Mouse (Mus musculus) myocyte (in vitro differentiated cells): ENCODE results near the gene Abcc10. TPM values are rescaled to one million over a fixed set of nuclear protein-coding genes. Genes with fewer than 3 reads are reported as not detected.
A peak's percentile ranks its signal among the peaks of the same experiment; 100 is the strongest.

ENCODE experiments used
- H3K27me3 ChIP-seq: one replicate; pipeline ENCODE4 v1.6.1; 2011; ENCODE audit not compliant: control insufficient read depth, insufficient read depth, insufficient read length
- H3K36me3 ChIP-seq: one replicate; pipeline ENCODE4 v1.6.1; 2011; ENCODE audit not compliant: control insufficient read depth, insufficient read depth
- H3K4me2 ChIP-seq: one replicate; pipeline ENCODE4 v1.6.1; 2011; ENCODE audit warnings: low read depth, control low read depth
- H3K4me3 ChIP-seq: one replicate; pipeline ENCODE4 v1.5.1; 2011; ENCODE audit warnings: mild to moderate bottlenecking, control low read depth, moderate library complexity
- H3K79me2 ChIP-seq: one replicate; pipeline ENCODE4 v1.6.1; 2011; ENCODE audit not compliant: control insufficient read depth, insufficient read depth
- H3ac ChIP-seq: one replicate; pipeline ENCODE4 v1.6.1; 2011; ENCODE audit not compliant: control insufficient read depth, insufficient read length
- CEBPB ChIP-seq: IDR thresholded peaks from 2 replicates; pipeline ENCODE4 v1.6.1; 2011; ENCODE audit warnings: mild to moderate bottlenecking, moderate library complexity; ENCODE audit not compliant: poor library complexity, insufficient read depth, severe bottlenecking
- E2F4 ChIP-seq: IDR thresholded peaks from one replicate; pipeline ENCODE4 v1.6.1; 2011; ENCODE audit warnings: mild to moderate bottlenecking, control low read depth, moderate library complexity; ENCODE audit not compliant: insufficient read depth
- MAX ChIP-seq: IDR thresholded peaks from one replicate; pipeline ENCODE4 v1.6.1; 2011; ENCODE audit warnings: low read depth, mild to moderate bottlenecking, control low read depth
- MYOD1 ChIP-seq, 3 experiments: IDR thresholded peaks; one replicate each; pipeline ENCODE4 v1.6.1; 2011; ENCODE audit warnings: control low read depth in 2 of 3, low read depth in 2 of 3, mild to moderate bottlenecking in 2 of 3, moderate library complexity in 1 of 3; ENCODE audit not compliant: insufficient read length in 2 of 3, control insufficient read depth in 1 of 3
- MYOG ChIP-seq, 3 experiments: IDR thresholded peaks; one replicate each; pipeline ENCODE4 v1.6.1; 2011; ENCODE audit warnings: control low read depth in 2 of 3, low read depth in 2 of 3, mild to moderate bottlenecking in 2 of 3; ENCODE audit not compliant: insufficient read length in 2 of 3, control insufficient read depth in 1 of 3, insufficient read depth in 1 of 3
- POLR2A ChIP-seq: IDR thresholded peaks from one replicate; pipeline ENCODE4 v1.6.1; 2011; ENCODE audit warnings: low read depth, mild to moderate bottlenecking, control low read depth, moderate library complexity; ENCODE audit not compliant: insufficient read length
- POLR2AphosphoS2 ChIP-seq: IDR thresholded peaks from one replicate; pipeline ENCODE4 v1.6.1; 2011; ENCODE audit warnings: low read depth, control low read depth; ENCODE audit not compliant: insufficient read length
- REST ChIP-seq: IDR thresholded peaks from one replicate; pipeline ENCODE4 v1.6.1; 2011; ENCODE audit warnings: mild to moderate bottlenecking, control low read depth, moderate library complexity; ENCODE audit not compliant: insufficient read depth, insufficient read length
- SRF ChIP-seq: IDR thresholded peaks from one replicate; pipeline ENCODE4 v1.6.1; 2011; ENCODE audit warnings: low read depth; ENCODE audit not compliant: control insufficient read depth, insufficient read length
- TCF12 ChIP-seq: IDR thresholded peaks from one replicate; pipeline ENCODE4 v1.6.1; 2011; ENCODE audit warnings: mild to moderate bottlenecking, control low read depth; ENCODE audit not compliant: poor library complexity, insufficient read depth, severe bottlenecking
- TCF3 ChIP-seq: IDR thresholded peaks from one replicate; pipeline ENCODE4 v1.6.1; 2011; ENCODE audit warnings: low read depth, control low read depth; ENCODE audit not compliant: insufficient read length
- USF1 ChIP-seq: IDR thresholded peaks from one replicate; pipeline ENCODE4 v1.6.1; 2011; ENCODE audit warnings: low read depth, mild to moderate bottlenecking, control low read depth, moderate library complexity
- polyA plus RNA-seq: library from polyadenylated mRNA; unstranded; fragments of >200 nt; fragmentation: generic; extraction: Trizol; gene quantifications from one replicate; pipeline ENCODE4 v1.2.1, GENCODE M21; 2012; ENCODE audit warnings: missing spikeins

Abcc10 gene
- polyA plus RNA-seq, 1 experiment, result 4.6 TPM

- peaks cover 6% of the 10 kb centered on the region for H3K27me3 ChIP-seq
- H3K4me2 ChIP-seq, result peak overlapping the region; percentile 85
- H3K79me2 ChIP-seq, result no peaks in the 10 kb centered on the region
- peak overlapping the region; percentile 83 for H3ac ChIP-seq
- TF ChIP-seq MYOD1 (IDR thresholded peaks at IDR 0.05; ENCODE audit: control insufficient read depth in 1 of 3, insufficient read length in 2 of 3, low read depth in 2 of 3), result no peak
- peak overlapping the region; percentile 66 for H3K4me3 ChIP-seq
- H3K36me3 ChIP-seq, result no peaks in the 10 kb centered on the region
Measured at GRCm38 (mm10) chr17:46328723-46329122, 571 bp upstream of the Abcc10 start.

- peak overlapping the region; percentile 85 for H3K4me2 ChIP-seq
- no peaks in the 10 kb centered on the region for H3K36me3 ChIP-seq
- peak in 1 of 3 experiments; percentile 30 for TF ChIP-seq MYOG (IDR thresholded peaks at IDR 0.05; ENCODE audit: control insufficient read depth in 1 of 3, insufficient read depth in 1 of 3, insufficient read length in 2 of 3, low read depth in 2 of 3)
- no peak for TF ChIP-seq REST
- TF ChIP-seq MYOD1 (IDR thresholded peaks at IDR 0.05; ENCODE audit: control insufficient read depth in 1 of 3, insufficient read length in 2 of 3, low read depth in 2 of 3), result peak in 1 of 3 experiments; percentile 11
- peaks cover 6% of the 10 kb centered on the region for H3K27me3 ChIP-seq
- H3ac ChIP-seq, result peak overlapping the region; percentile 83
- H3K79me2 ChIP-seq, result no peaks in the 10 kb centered on the region
- peak overlapping the region; percentile 66 for H3K4me3 ChIP-seq
Measured at GRCm38 (mm10) chr17:46327413-46327905, 693 bp downstream of the Abcc10 start.

GRCm38 (mm10) chr17:46322046-46322823 lies 5.9 kb downstream of the Abcc10 start:
- Histone ChIP-seq H3K4me2 (no peak overlapping the region), H3K4me3 (no peak overlapping the region), H3K79me2 (no peaks in the 10 kb centered on the region), H3ac (no peak overlapping the region), H3K27me3 (no peaks in the 10 kb centered on the region), H3K36me3 (no peaks in the 10 kb centered on the region)
- no peak for TF ChIP-seq MYOD1 (IDR thresholded peaks at IDR 0.05; ENCODE audit: control insufficient read depth in 1 of 3, insufficient read length in 2 of 3, low read depth in 2 of 3)
- TF ChIP-seq E2F4, result no peak
- no peak for TF ChIP-seq SRF
- TF ChIP-seq USF1, result no peak
- TF ChIP-seq POLR2A, result no peak
- no peak for TF ChIP-seq POLR2AphosphoS2
- no peak for TF ChIP-seq TCF12
- no peak for TF ChIP-seq MYOG (IDR thresholded peaks at IDR 0.05; ENCODE audit: control insufficient read depth in 1 of 3, insufficient read depth in 1 of 3, insufficient read length in 2 of 3, low read depth in 2 of 3)
- no peak for TF ChIP-seq TCF3
- TF ChIP-seq CEBPB, result no peak
- TF ChIP-seq REST, result no peak
- TF ChIP-seq MAX, result no peak

- H3K27me3 ChIP-seq, result no peaks in the 10 kb centered on the region
- H3K4me2 ChIP-seq, result no peak overlapping the region
- TF ChIP-seq MAX (no peak), POLR2A (no peak), TCF3 (no peak), MYOD1 (IDR thresholded peaks at IDR 0.05; ENCODE audit: control insufficient read depth in 1 of 3, insufficient read length in 2 of 3, low read depth in 2 of 3) (no peak), POLR2AphosphoS2 (no peak), USF1 (no peak), MYOG (IDR thresholded peaks at IDR 0.05; ENCODE audit: control insufficient read depth in 1 of 3, insufficient read depth in 1 of 3, insufficient read length in 2 of 3, low read depth in 2 of 3) (no peak), E2F4 (no peak)
Measured at GRCm38 (mm10) chr17:46320492-46320891, 7.7 kb downstream of the Abcc10 start.

GRCm38 (mm10) chr17:46315813-46316212 lies 12.3 kb downstream of the Abcc10 start:
- no peaks in the 10 kb centered on the region for H3K27me3 ChIP-seq

More at GRCm38 (mm10) chr17:46320492-46320891, 7.7 kb downstream of the Abcc10 start:
- Histone ChIP-seq H3K79me2 (no peaks in the 10 kb centered on the region), H3K4me3 (no peak overlapping the region), H3K36me3 (no peaks in the 10 kb centered on the region), H3ac (no peak overlapping the region)

More at GRCm38 (mm10) chr17:46315813-46316212, 12.3 kb downstream of the Abcc10 start:
- H3ac ChIP-seq, result no peak overlapping the region
- no peaks in the 10 kb centered on the region for H3K79me2 ChIP-seq
- TF ChIP-seq TCF3 (no peak), E2F4 (no peak), MYOD1 (IDR thresholded peaks at IDR 0.05; ENCODE audit: control insufficient read depth in 1 of 3, insufficient read length in 2 of 3, low read depth in 2 of 3) (peak in 1 of 3 experiments; percentile 10), TCF12 (no peak), CEBPB (no peak), MYOG (IDR thresholded peaks at IDR 0.05; ENCODE audit: control insufficient read depth in 1 of 3, insufficient read depth in 1 of 3, insufficient read length in 2 of 3, low read depth in 2 of 3) (no peak), REST (no peak), POLR2A (no peak)
- H3K4me2 ChIP-seq, result no peak overlapping the region
- no peak overlapping the region for H3K4me3 ChIP-seq
- no peaks in the 10 kb centered on the region for H3K36me3 ChIP-seq
